Mouse (Mus musculus) central nervous system, embryonic 14 days (tissue): ENCODE results near the gene Cyp2c37. TPM values are rescaled to one million over a fixed set of nuclear protein-coding genes. Genes with fewer than 3 reads are reported as not detected.

ENCODE experiments used
- polyA plus RNA-seq: library from polyadenylated mRNA; depleted of rRNA; stranded (reverse); fragments of >200 nt; gene quantifications from 2 replicates; pipeline ENCODE4 v1.2.3, GENCODE M21; 2012; rRNA removed

Gene Cyp2c37
- polyA plus RNA-seq, result not detected in 2 replicates

GRCm38 (mm10) chr19:39992140-39992539 is at the start of gene Cyp2c37:
Cyp2c37 (plus strand) TSS chr19:39992424.

Other genes with a start within 250 kb of the Cyp2c37 start
- not detected in 2 replicates for gene Cyp2c40, start 179.6 kb upstream of the Cyp2c37 start, polyA plus RNA-seq
- gene Cyp2c69, start 105.6 kb upstream of the Cyp2c37 start, polyA plus RNA-seq, result not detected in 2 replicates
- gene Cyp2c54, start 81.4 kb downstream of the Cyp2c37 start, polyA plus RNA-seq, result not detected in 2 replicates
- gene Cyp2c50, start 97.3 kb downstream of the Cyp2c37 start, polyA plus RNA-seq, result not detected in 2 replicates
- gene Cyp2c70, start 194.9 kb downstream of the Cyp2c37 start, polyA plus RNA-seq, result not detected in 2 replicates